Mouse (Mus musculus): ENCODE measurements around the gene Stat4. TPM values are rescaled to one million over a fixed set of nuclear protein-coding genes. Genes with fewer than 3 reads are reported as not detected.

The Stat4 gene
- polyA plus RNA-seq, 1 experiment = 0.34 TPM

- 64% methylated on average over 4 of the region's 4 CpGs for WGBS
- H3K36me3 ChIP-seq (ENCODE audit: control insufficient read depth, insufficient read depth, low read length) = no peaks in the 10 kb centered on the region
- H3K4me1 ChIP-seq (ENCODE audit: control insufficient read depth, insufficient read depth, insufficient read length, low read length) = 0 out of 2 replicates have a peak, but pooled peaks cover 2% of the 10 kb centered on the region
- H3K4me3 ChIP-seq (ENCODE audit: low read depth, low read length) = no peak overlapping the region
- TF ChIP-seq POLR2A (IDR thresholded peaks at IDR 0.05; ENCODE audit: low read depth, low read length) (no peak), CTCF (IDR thresholded peaks at IDR 0.05; ENCODE audit: extremely low read depth, insufficient read length, insufficient replicate concordance, low read depth, low read length) (no peak)
- H3K27ac ChIP-seq (ENCODE audit: insufficient read depth, low read depth, low read length) = no peak overlapping the region; the same call in 1 of the 2 replicates
- H3K27me3 ChIP-seq (ENCODE audit: control insufficient read depth, insufficient read depth, low read length) = no peaks in the 10 kb centered on the region
These were observed 35.2 kb downstream of the Stat4 start for GRCm38 (mm10) chr1:52021936-52022725.

- whole genome bisulfite sequencing = 90% methylated on average over 5 of the region's 5 CpGs
- Histone ChIP-seq H3K4me3 (ENCODE audit: low read depth, low read length) (no peak overlapping the region), H3K27ac (ENCODE audit: insufficient read depth, low read depth, low read length) (no peak overlapping the region), H3K36me3 (ENCODE audit: control insufficient read depth, insufficient read depth, low read length) (no peaks in the 10 kb centered on the region), H3K27me3 (ENCODE audit: control insufficient read depth, insufficient read depth, low read length) (no peaks in the 10 kb centered on the region), H3K4me1 (ENCODE audit: control insufficient read depth, insufficient read depth, insufficient read length, low read length) (no peaks in the 10 kb centered on the region)
- TF ChIP-seq CTCF (IDR thresholded peaks at IDR 0.05; ENCODE audit: extremely low read depth, insufficient read length, insufficient replicate concordance, low read depth, low read length) (no peak), POLR2A (IDR thresholded peaks at IDR 0.05; ENCODE audit: low read depth, low read length) (no peak)
These were observed 41.7 kb downstream of the Stat4 start for GRCm38 (mm10) chr1:52028686-52029085.

- TF ChIP-seq CTCF (IDR thresholded peaks at IDR 0.05; ENCODE audit: extremely low read depth, insufficient read length, insufficient replicate concordance, low read depth, low read length) (no peak), POLR2A (IDR thresholded peaks at IDR 0.05; ENCODE audit: low read depth, low read length) (no peak)
- Histone ChIP-seq H3K27me3 (ENCODE audit: control insufficient read depth, insufficient read depth, low read length) (no peaks in the 10 kb centered on the region), H3K36me3 (ENCODE audit: control insufficient read depth, insufficient read depth, low read length) (no peaks in the 10 kb centered on the region), H3K4me1 (ENCODE audit: control insufficient read depth, insufficient read depth, insufficient read length, low read length) (no peaks in the 10 kb centered on the region), H3K4me3 (ENCODE audit: low read depth, low read length) (no peak overlapping the region), H3K27ac (ENCODE audit: insufficient read depth, low read depth, low read length) (peak overlapping the region; percentile 27; the same call in 1 of the 2 replicates)
- WGBS = 59% methylated on average over 12 of the region's 12 CpGs
These were observed 48.1 kb downstream of the Stat4 start for GRCm38 (mm10) chr1:52034816-52035752.

GRCm38 (mm10) chr1:52039151-52039550 lies 52.2 kb downstream of the Stat4 start:
- H3K4me3 ChIP-seq (ENCODE audit: low read depth, low read length) = no peak overlapping the region
- no peaks in the 10 kb centered on the region for H3K4me1 ChIP-seq (ENCODE audit: control insufficient read depth, insufficient read depth, insufficient read length, low read length)
- TF ChIP-seq POLR2A (IDR thresholded peaks at IDR 0.05; ENCODE audit: low read depth, low read length) (no peak), CTCF (IDR thresholded peaks at IDR 0.05; ENCODE audit: extremely low read depth, insufficient read length, insufficient replicate concordance, low read depth, low read length) (no peak)
- no peaks in the 10 kb centered on the region for H3K36me3 ChIP-seq (ENCODE audit: control insufficient read depth, insufficient read depth, low read length)
- no peak overlapping the region for H3K27ac ChIP-seq (ENCODE audit: insufficient read depth, low read depth, low read length)
- H3K27me3 ChIP-seq (ENCODE audit: control insufficient read depth, insufficient read depth, low read length) = no peaks in the 10 kb centered on the region
- 21% methylated on average over 7 of the region's 7 CpGs for WGBS

- no peaks in the 10 kb centered on the region for H3K36me3 ChIP-seq (ENCODE audit: control insufficient read depth, insufficient read depth, low read length)
- no peak for TF ChIP-seq POLR2A (IDR thresholded peaks at IDR 0.05; ENCODE audit: low read depth, low read length)
- TF ChIP-seq CTCF (IDR thresholded peaks at IDR 0.05; ENCODE audit: extremely low read depth, insufficient read length, insufficient replicate concordance, low read depth, low read length) = no peak
- 86% methylated on average over 9 of the region's 9 CpGs for WGBS
- no peaks in the 10 kb centered on the region for H3K27me3 ChIP-seq (ENCODE audit: control insufficient read depth, insufficient read depth, low read length)
- no peak overlapping the region for H3K4me3 ChIP-seq (ENCODE audit: low read depth, low read length)
- no peaks in the 10 kb centered on the region for H3K4me1 ChIP-seq (ENCODE audit: control insufficient read depth, insufficient read depth, insufficient read length, low read length)
- H3K27ac ChIP-seq (ENCODE audit: insufficient read depth, low read depth, low read length) = 0 out of 2 replicates have a peak overlapping the region, but pooled peaks have one; percentile 35
These were observed 52.7 kb downstream of the Stat4 start for GRCm38 (mm10) chr1:52039626-52040025.

- peak overlapping the region; percentile 35; the same call in 1 of the 2 replicates for H3K27ac ChIP-seq (ENCODE audit: insufficient read depth, low read depth, low read length)
- no peaks in the 10 kb centered on the region for H3K4me1 ChIP-seq (ENCODE audit: control insufficient read depth, insufficient read depth, insufficient read length, low read length)
- H3K4me3 ChIP-seq (ENCODE audit: low read depth, low read length) = no peak overlapping the region
- H3K36me3 ChIP-seq (ENCODE audit: control insufficient read depth, insufficient read depth, low read length) = no peaks in the 10 kb centered on the region
- TF ChIP-seq POLR2A (IDR thresholded peaks at IDR 0.05; ENCODE audit: low read depth, low read length) = no peak
- TF ChIP-seq CTCF (IDR thresholded peaks at IDR 0.05; ENCODE audit: extremely low read depth, insufficient read length, insufficient replicate concordance, low read depth, low read length) = no peak
- no peaks in the 10 kb centered on the region for H3K27me3 ChIP-seq (ENCODE audit: control insufficient read depth, insufficient read depth, low read length)
- WGBS = 74% methylated on average over 11 of the region's 11 CpGs
These were observed 53.6 kb downstream of the Stat4 start for GRCm38 (mm10) chr1:52040366-52041061.

Measured in small intestine, adult 2 months (tissue).